16 mouse cellular contexts compared by ENCODE assay signal in the genomic region with DNA sequence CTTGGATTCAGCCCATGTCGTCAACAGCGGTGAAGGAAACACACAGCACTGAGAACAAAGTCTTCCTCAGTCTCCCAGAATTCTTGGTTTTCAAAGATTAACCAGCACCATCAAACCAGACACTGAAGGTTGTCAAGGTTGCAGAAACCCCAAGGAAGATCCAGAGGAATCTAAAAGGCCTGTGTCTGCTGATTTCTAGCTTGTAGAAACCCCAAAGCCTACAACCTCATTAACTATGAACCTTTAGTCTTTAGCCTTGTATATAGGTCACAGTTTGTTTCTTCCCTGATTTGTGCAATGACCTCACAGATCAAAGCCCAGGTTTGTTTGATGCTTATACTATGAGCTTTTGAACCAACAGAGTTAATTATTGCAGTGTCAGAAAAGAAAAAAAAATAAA.
"Had no signal": no experiment of that assay in that cellular context is flagged by ENCODE, and none has a peak within 500 bp of the region (broad histone marks: within the 10 kb centered on the region; RNA-seq: fewer than 3 reads in every experiment).

No protein-coding gene starts in this region.

- H3K4me3 ChIP-seq: lung, embryonic 15.5 days; megakaryocyte, embryonic 14.5 days; midbrain, embryonic 13.5 days; midbrain, embryonic 15.5 days; neural tube, embryonic 12.5 days; stomach, embryonic 15.5 days had no signal

- H3K27me3 ChIP-seq: lung, embryonic 15.5 days; megakaryocyte, embryonic 14.5 days; midbrain, embryonic 13.5 days; midbrain, embryonic 15.5 days; neural tube, embryonic 12.5 days; stomach, embryonic 15.5 days had no signal

- ATAC-seq: lung, postnatal 0 days; midbrain, embryonic 13.5 days; midbrain, embryonic 15.5 days had no signal

- H3K4me2 ChIP-seq: lung, embryonic 15.5 days; midbrain, embryonic 11.5 days; midbrain, embryonic 13.5 days; midbrain, embryonic 15.5 days; neural tube, embryonic 12.5 days; stomach, embryonic 15.5 days had no signal

- H3K36me3 ChIP-seq: lung, embryonic 15.5 days; midbrain, embryonic 13.5 days; midbrain, embryonic 15.5 days; neural tube, embryonic 12.5 days; stomach, embryonic 15.5 days had no signal

- H3K9ac ChIP-seq: lung, embryonic 15.5 days; midbrain, embryonic 13.5 days; midbrain, embryonic 15.5 days; neural tube, embryonic 12.5 days; stomach, embryonic 15.5 days had no signal

- DNase-seq: lung, postnatal 14 days; lung, postnatal 36 days; right cerebral cortex, postnatal 14 days; thymus, adult 2 months; thymus, postnatal 25 days; thymus, postnatal 4 days had no signal

- H3K9me3 ChIP-seq: lung, embryonic 15.5 days; midbrain, embryonic 13.5 days; midbrain, embryonic 15.5 days; neural tube, embryonic 12.5 days; stomach, embryonic 15.5 days had no signal

- H3K27ac ChIP-seq: lung, embryonic 15.5 days; macrophage; midbrain, embryonic 13.5 days; midbrain, embryonic 15.5 days; neural tube, embryonic 12.5 days; stomach, embryonic 15.5 days; stomach, postnatal 0 days had no signal

- H3K4me1 ChIP-seq: megakaryocyte, embryonic 14.5 days; midbrain, embryonic 13.5 days; midbrain, embryonic 15.5 days; neural tube, embryonic 12.5 days had no signal
